Mouse (Mus musculus) heart, embryonic 11.5 days (tissue): ENCODE results near the gene 4930412O13Rik. TPM values are rescaled to one million over a fixed set of nuclear protein-coding genes. Genes with fewer than 3 reads are reported as not detected.

ENCODE experiments used
- ATAC-seq: fragments of 200-750 bp; cut with Nextera tagmentation; replicated peaks from 2 replicates; pipeline ENCODE4 v1.8.0; 2017; ENCODE audit warnings: moderate library complexity; ENCODE audit not compliant: insufficient number of reproducible peaks, low FRiP score, low TSS enrichment
- H3K27ac ChIP-seq: fragments of 300-500 bp; sonication (generic); 2 replicates; pipeline ENCODE4 v1.5.1; 2014; ENCODE audit warnings: mild to moderate bottlenecking, low read depth, low read length
- H3K27me3 ChIP-seq: fragments of 300-500 bp; sonication (generic); 2 replicates; pipeline ENCODE4 v1.6.1; 2014; ENCODE audit warnings: mild to moderate bottlenecking, low read length, mixed read lengths; ENCODE audit not compliant: control insufficient read depth, insufficient read depth
- H3K36me3 ChIP-seq: fragments of 300-500 bp; sonication (generic); 2 replicates; pipeline ENCODE4 v1.6.1; 2014; ENCODE audit warnings: mild to moderate bottlenecking, low read length, moderate library complexity, mixed read lengths; ENCODE audit not compliant: control insufficient read depth, insufficient read depth
- H3K4me1 ChIP-seq: fragments of 300-500 bp; sonication (generic); 2 replicates; pipeline ENCODE4 v1.6.1; 2014; ENCODE audit warnings: low read length; ENCODE audit not compliant: control insufficient read depth, insufficient read depth
- H3K4me2 ChIP-seq: fragments of 300-500 bp; sonication (generic); 2 replicates; pipeline ENCODE4 v1.6.1; 2014; ENCODE audit warnings: mild to moderate bottlenecking, moderate library complexity
- H3K4me3 ChIP-seq: fragments of 300-500 bp; sonication (generic); 2 replicates; pipeline ENCODE4 v1.5.1; 2014; ENCODE audit warnings: low read depth, low read length
- H3K9ac ChIP-seq: fragments of 300-500 bp; sonication (generic); 2 replicates; pipeline ENCODE4 v1.6.1; 2014; ENCODE audit warnings: mild to moderate bottlenecking, low read depth, low read length, moderate library complexity
- H3K9me3 ChIP-seq: fragments of 300-500 bp; sonication (generic); replicated peaks from 2 replicates; pipeline ENCODE4 v1.6.1; 2016; ENCODE audit warnings: low read length; ENCODE audit not compliant: control insufficient read depth
- WGBS: fragments of 180-500 bp; shearing (Covaris S2); extraction: QIAGEN DNeasy Blood & Tissue Kit; methylation state at CpG from one replicate; pipeline ENCODE4 v1.1.7; 2014; ENCODE audit not compliant: insufficient replicate concordance; 5-methylcytosine and 5-hydroxymethylcytosine counted together
- polyA plus RNA-seq: library from polyadenylated mRNA; unstranded; fragments of >200 nt; fragmentation: Nextera tagmentation; extraction: Ambion mirVana; gene quantifications from 2 replicates; pipeline ENCODE4 v1.2.1, GENCODE M21; 2014

The 4930412O13Rik gene
- polyA plus RNA-seq, 1 experiment from 2014 or later = not detected

GRCm38 (mm10) chr2:9903854-9904560 lies 23.0 kb downstream of the 4930412O13Rik start:
- ATAC-seq = no peak
- H3K27me3 ChIP-seq = peaks cover 11% of the 10 kb centered on the region
- no peak overlapping the region for H3K9ac ChIP-seq
- H3K4me2 ChIP-seq = no peak overlapping the region
- no peak overlapping the region for H3K27ac ChIP-seq
- H3K4me1 ChIP-seq = no peaks in the 10 kb centered on the region; the same call in 1 of the 2 replicates
- 48% methylated on average over 14 of the region's 14 CpGs for WGBS
- no peak overlapping the region for H3K4me3 ChIP-seq
- no peaks in the 10 kb centered on the region for H3K36me3 ChIP-seq
- H3K9me3 ChIP-seq = no peaks in the 10 kb centered on the region

GRCm38 (mm10) chr2:9905995-9906394 lies 24.9 kb downstream of the 4930412O13Rik start:
- 2% methylated on average over 11 of the region's 11 CpGs for WGBS
- ATAC-seq = 0 out of 2 replicates have a peak, but pooled peaks have one; percentile 4

GRCm38 (mm10) chr2:9917602-9918001 lies 36.5 kb downstream of the 4930412O13Rik start:
- Histone ChIP-seq H3K9ac (no peak overlapping the region), H3K36me3 (no peaks in the 10 kb centered on the region), H3K27ac (no peak overlapping the region), H3K9me3 (no peaks in the 10 kb centered on the region), H3K4me3 (no peak overlapping the region), H3K27me3 (no peaks in the 10 kb centered on the region), H3K4me1 (peaks cover 8% of the 10 kb centered on the region), H3K4me2 (no peak overlapping the region)
- 84% methylated on average over 9 of the region's 9 CpGs for WGBS
- ATAC-seq = no peak

More at GRCm38 (mm10) chr2:9905995-9906394, 24.9 kb downstream of the 4930412O13Rik start:
- Histone ChIP-seq H3K4me2 (peak overlapping the region; percentile 62), H3K4me1 (no peaks in the 10 kb centered on the region; the same call in 1 of the 2 replicates), H3K27me3 (peaks cover 7% of the 10 kb centered on the region; the same call in 1 of the 2 replicates), H3K27ac (no peak overlapping the region), H3K9me3 (no peaks in the 10 kb centered on the region), H3K36me3 (no peaks in the 10 kb centered on the region), H3K9ac (peak overlapping the region; percentile 22; the same call in 1 of the 2 replicates), H3K4me3 (peak overlapping the region; percentile 24)

GRCm38 (mm10) chr2:9918691-9919471 lies 37.8 kb downstream of the 4930412O13Rik start:
- Histone ChIP-seq H3K4me1 (no peaks in the 10 kb centered on the region), H3K9me3 (no peaks in the 10 kb centered on the region), H3K27ac (no peak overlapping the region), H3K9ac (no peak overlapping the region), H3K4me2 (no peak overlapping the region), H3K27me3 (no peaks in the 10 kb centered on the region), H3K36me3 (no peaks in the 10 kb centered on the region), H3K4me3 (no peak overlapping the region)
- ATAC-seq = no peak
- WGBS = 71% methylated on average over 17 of the region's 17 CpGs

GRCm38 (mm10) chr2:9926194-9926904 lies 45.3 kb downstream of the 4930412O13Rik start:
- 51% methylated on average over 7 of the region's 7 CpGs for WGBS
- H3K4me2 ChIP-seq = no peak overlapping the region
- H3K9me3 ChIP-seq = no peaks in the 10 kb centered on the region
- ATAC-seq = no peak
- H3K4me1 ChIP-seq = no peaks in the 10 kb centered on the region
- H3K27ac ChIP-seq = no peak overlapping the region
- H3K4me3 ChIP-seq = no peak overlapping the region
- no peaks in the 10 kb centered on the region for H3K36me3 ChIP-seq
- H3K27me3 ChIP-seq = no peaks in the 10 kb centered on the region
- H3K9ac ChIP-seq = no peak overlapping the region

- H3K9ac ChIP-seq = no peak overlapping the region
- H3K27me3 ChIP-seq = no peaks in the 10 kb centered on the region
- no peaks in the 10 kb centered on the region for H3K36me3 ChIP-seq
- WGBS = 82% methylated on average over 4 of the region's 4 CpGs
- H3K4me2 ChIP-seq = no peak overlapping the region
- no peaks in the 10 kb centered on the region for H3K9me3 ChIP-seq
- no peak overlapping the region for H3K27ac ChIP-seq
- H3K4me3 ChIP-seq = no peak overlapping the region
- H3K4me1 ChIP-seq = no peaks in the 10 kb centered on the region
- ATAC-seq = no peak
These were observed 45.8 kb downstream of the 4930412O13Rik start for GRCm38 (mm10) chr2:9926905-9927283.

Other genes starting within 250 kb of the 4930412O13Rik start
- gene 9230102O04Rik, start 8.3 kb downstream of the 4930412O13Rik start, polyA plus RNA-seq = 0.51 and 0.89 TPM in 2 replicates
- gene Gata3, start 8.8 kb downstream of the 4930412O13Rik start, polyA plus RNA-seq = 9.7 and 9.8 TPM in 2 replicates
- gene Taf3, start 167.3 kb downstream of the 4930412O13Rik start, polyA plus RNA-seq = 10.0 and 11.9 TPM in 2 replicates
- 1,104 and 1,135 TPM in 2 replicates for gene Atp5c1, start 199.3 kb downstream of the 4930412O13Rik start, polyA plus RNA-seq
- gene Kin, start 199.3 kb downstream of the 4930412O13Rik start, polyA plus RNA-seq = 22.6 and 27.7 TPM in 2 replicates